25 mouse cellular contexts compared by ENCODE assay signal in the genomic region with DNA sequence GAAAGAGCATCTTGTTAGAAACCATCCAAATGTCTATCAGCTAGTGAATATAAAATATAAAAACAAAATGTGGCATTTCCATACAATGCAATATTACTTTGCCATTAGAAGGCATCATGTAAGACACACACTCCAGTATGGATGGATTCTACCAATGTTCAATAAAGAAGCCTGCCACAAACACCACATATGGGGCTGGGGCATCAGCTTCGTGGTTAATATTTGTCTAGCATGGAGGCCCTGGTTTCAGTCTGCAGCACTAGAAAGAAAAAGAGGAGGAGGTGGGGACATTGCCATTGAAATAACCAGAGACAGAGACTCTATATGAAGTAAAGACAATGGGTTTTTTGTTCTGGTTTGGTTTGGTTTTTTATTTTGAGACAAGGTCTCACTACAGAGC.
"Had no signal": no experiment of that assay in that cellular context is flagged by ENCODE, and none has a peak within 500 bp of the region (broad histone marks: within the 10 kb centered on the region; RNA-seq: fewer than 3 reads in every experiment).

No protein-coding gene starts in this region.

- H3K27me3 ChIP-seq: heart, embryonic 12.5 days; hindbrain, embryonic 12.5 days; limb, embryonic 13.5 days; limb, embryonic 15.5 days; liver, embryonic 12.5 days had no signal

- H3K4me1 ChIP-seq: hindbrain, embryonic 12.5 days; limb, embryonic 15.5 days; liver, embryonic 12.5 days had no signal

- DNase-seq: gastrocnemius, adult 2 months; gastrocnemius, postnatal 10 days; gastrocnemius, postnatal 25 days; heart, adult 18-20 months; heart, postnatal 10 days; heart, postnatal 4 days; kidney, adult 11 months; kidney, adult 2 months; kidney, adult 9 months; kidney, postnatal 36 days; layer of hippocampus, adult 9-11 months; layer of hippocampus, postnatal 36 days; left cerebral cortex, postnatal 4 days had no signal

- ATAC-seq: forebrain, embryonic 16.5 days; hindbrain, embryonic 16.5 days; inflammation-experienced regulatory T-cells, adult 6 months; liver, embryonic 12.5 days had no signal

- H3K27ac ChIP-seq: gastrocnemius, adult 2 months; heart, embryonic 10.5 days; hindbrain, embryonic 10.5 days; hindbrain, embryonic 12.5 days; hindbrain, embryonic 14.5 days; kidney, postnatal 0 days; limb, embryonic 13.5 days; limb, embryonic 15.5 days; liver, embryonic 12.5 days had no signal

- H3K9me3 ChIP-seq: heart, embryonic 10.5 days; heart, embryonic 12.5 days; hindbrain, embryonic 10.5 days; hindbrain, embryonic 12.5 days; limb, embryonic 13.5 days; limb, embryonic 15.5 days; liver, embryonic 12.5 days had no signal

- H3K4me2 ChIP-seq: heart, embryonic 12.5 days; hindbrain, embryonic 12.5 days; hindbrain, embryonic 14.5 days; limb, embryonic 13.5 days; limb, embryonic 15.5 days; liver, embryonic 12.5 days had no signal

- H3K36me3 ChIP-seq: heart, embryonic 10.5 days; heart, embryonic 12.5 days; hindbrain, embryonic 10.5 days; hindbrain, embryonic 12.5 days; limb, embryonic 13.5 days; limb, embryonic 15.5 days; liver, embryonic 12.5 days had no signal

- H3K9ac ChIP-seq: heart, embryonic 12.5 days; hindbrain, embryonic 12.5 days; hindbrain, embryonic 14.5 days; limb, embryonic 13.5 days; limb, embryonic 15.5 days; liver, embryonic 12.5 days had no signal

- H3K4me3 ChIP-seq: gastrocnemius, adult 2 months; heart, embryonic 10.5 days; heart, embryonic 12.5 days; hindbrain, embryonic 10.5 days; hindbrain, embryonic 12.5 days; limb, embryonic 13.5 days; limb, embryonic 15.5 days; liver, embryonic 12.5 days had no signal
